Mouse (Mus musculus): ENCODE measurements around the gene Reep6.

DNA sequence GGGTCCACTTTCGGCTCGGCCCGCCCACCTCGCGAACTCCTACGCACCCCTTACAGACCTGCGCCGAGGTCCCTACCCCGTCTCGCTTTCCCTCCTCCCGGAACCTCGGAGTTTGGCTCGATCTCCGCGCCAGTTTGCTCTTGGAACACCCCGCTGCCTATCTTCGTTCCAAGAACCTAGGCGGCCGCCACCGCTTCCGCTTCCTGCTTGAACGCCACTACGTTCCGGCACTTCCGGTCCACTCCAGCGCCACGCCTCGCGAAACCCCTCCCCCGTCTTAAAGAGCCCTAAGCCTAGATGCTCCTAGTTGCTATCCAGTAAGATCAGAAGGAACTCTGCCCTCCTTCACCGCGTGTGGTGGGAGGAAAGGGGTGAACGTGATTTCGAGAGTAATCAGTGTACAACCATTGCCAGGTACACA, 9.4 kb upstream of the Reep6 start, which contains the start of gene 2310011J03Rik:
- no peak for TF ChIP-seq CTCF (IDR thresholded peaks at IDR 0.05; ENCODE audit: low read depth)
- no peak for TF ChIP-seq EP300 (optimal IDR thresholded peaks at IDR 0.05)

Measured in stomach, postnatal 0 days (tissue).